Mouse (Mus musculus): Measurements from ENCODE around the gene Khsrp.

GRCm38 (mm10) chr17:56990966-56991365 is 40.4 kb downstream of the Khsrp start:
- TF ChIP-seq CTCF (IDR thresholded peaks at IDR 0.05; ENCODE audit: low read depth) (no peak), EP300 (IDR thresholded peaks at IDR 0.05; ENCODE audit: low read depth) (no peak)

Data from liver, postnatal 0 days (tissue).